Mouse (Mus musculus): ENCODE data around the gene Plekha6. TPM values are rescaled to one million over a fixed set of nuclear protein-coding genes. Genes with fewer than 3 reads are reported as not detected.
"Not testable (repeated sequence)": the region's sequence is repeated elsewhere in the genome, so short reads cannot be mapped to it uniquely, and the experiment has no call there.

Plekha6 gene
- total RNA-seq, 2 experiments from 2014 or later: 72.2 to 84.2 TPM

- DNase-seq (ENCODE audit: low spot score in 2 of 2): peak in 1 of 2 experiments; percentile 47
Observed at GRCm38 (mm10) chr1:133331142-133331541, 167.1 kb downstream of the Plekha6 start.

GRCm38 (mm10) chr1:133332656-133333430 lies 168.8 kb downstream of the Plekha6 start:
- intact Hi-C loops (cut with DNase I): no loop called here
- peak in 1 of 2 experiments; percentile 77 for DNase-seq (ENCODE audit: low spot score in 2 of 2)

More at GRCm38 (mm10) chr1:133331142-133331541, 167.1 kb downstream of the Plekha6 start:
- intact Hi-C loops (cut with DNase I): no loop called here

GRCm38 (mm10) chr1:133333937-133334336 lies 169.9 kb downstream of the Plekha6 start:
- intact Hi-C loops (cut with DNase I): no loop called here
- peak in 1 of 2 experiments; percentile 62 for DNase-seq (ENCODE audit: low spot score in 2 of 2)

GRCm38 (mm10) chr1:133340403-133340802 lies 176.4 kb downstream of the Plekha6 start:
- DNase-seq (ENCODE audit: low spot score in 2 of 2); intact Hi-C loops (cut with DNase I): not testable (repeated sequence)

- DNase-seq (ENCODE audit: low spot score in 2 of 2): no peak
- intact Hi-C loops (cut with DNase I): no loop called here
Observed at GRCm38 (mm10) chr1:133344357-133344756, 180.3 kb downstream of the Plekha6 start.

GRCm38 (mm10) chr1:133346531-133346930 lies 182.5 kb downstream of the Plekha6 start:
- intact Hi-C loops (cut with DNase I): no loop called here

GRCm38 (mm10) chr1:133347226-133347625 lies 183.2 kb downstream of the Plekha6 start:
- intact Hi-C loops (cut with DNase I): no loop called here
- DNase-seq (ENCODE audit: low spot score in 2 of 2): no peak

More at GRCm38 (mm10) chr1:133346531-133346930, 182.5 kb downstream of the Plekha6 start:
- no peak for DNase-seq (ENCODE audit: low spot score in 2 of 2)

GRCm38 (mm10) chr1:133347693-133348520 lies 183.9 kb downstream of the Plekha6 start:
- intact Hi-C loops (cut with DNase I): no loop called here
- no peak for DNase-seq (ENCODE audit: low spot score in 2 of 2)

GRCm38 (mm10) chr1:133350210-133350609 lies 186.2 kb downstream of the Plekha6 start, which contains the start of gene Ren1:
Gene Ren1 (plus strand): TSS chr1:133350510.
- intact Hi-C loops (cut with DNase I): loop anchor here (10.0 kb wide), 1 partner anchor 315 kb away; the partner anchor contains the start of gene Mdm4
- DNase-seq (ENCODE audit: low spot score in 2 of 2): no peak

- intact Hi-C loops (cut with DNase I): loop anchor here (2.0 to 10.0 kb wide), 3 partner anchors 173 to 317 kb away; partner anchors contain the start of gene Mdm4
- DNase-seq (ENCODE audit: low spot score in 2 of 2): no peak
Observed at GRCm38 (mm10) chr1:133351762-133352161, 187.8 kb downstream of the Plekha6 start.

Other genes with a start within 250 kb of the Plekha6 start
- gene Mdm4, start 133.6 kb upstream of the Plekha6 start, total RNA-seq (2021): 10 to 100 TPM; 73.9 to 92.0 TPM
- gene Pik3c2b, start 118.5 kb upstream of the Plekha6 start, total RNA-seq (2021): 10 to 100 TPM; 12.8 to 18.2 TPM
- 10 to 100 TPM; 43.4 to 45.7 TPM for gene Ppp1r15b, start 33.1 kb upstream of the Plekha6 start, total RNA-seq (2021)
- gene Golt1a, start 145.6 kb downstream of the Plekha6 start, total RNA-seq (2021): 1 to 10 TPM; 1.0 to 1.3 TPM
- 1 to 10 TPM in 1 of 2 experiments, not detected in 1; 1.8 TPM for gene Kiss1, start 157.7 kb downstream of the Plekha6 start, total RNA-seq (2021)
- gene Ren1, start 186.3 kb downstream of the Plekha6 start, total RNA-seq (2021): not detected
- gene Etnk2, start 199.4 kb downstream of the Plekha6 start, total RNA-seq (2021): 1 to 10 TPM; 8.0 to 8.1 TPM